Mouse (Mus musculus): Measurements from ENCODE around the gene Ankrd13d.

Gene Ankrd13d

DNA sequence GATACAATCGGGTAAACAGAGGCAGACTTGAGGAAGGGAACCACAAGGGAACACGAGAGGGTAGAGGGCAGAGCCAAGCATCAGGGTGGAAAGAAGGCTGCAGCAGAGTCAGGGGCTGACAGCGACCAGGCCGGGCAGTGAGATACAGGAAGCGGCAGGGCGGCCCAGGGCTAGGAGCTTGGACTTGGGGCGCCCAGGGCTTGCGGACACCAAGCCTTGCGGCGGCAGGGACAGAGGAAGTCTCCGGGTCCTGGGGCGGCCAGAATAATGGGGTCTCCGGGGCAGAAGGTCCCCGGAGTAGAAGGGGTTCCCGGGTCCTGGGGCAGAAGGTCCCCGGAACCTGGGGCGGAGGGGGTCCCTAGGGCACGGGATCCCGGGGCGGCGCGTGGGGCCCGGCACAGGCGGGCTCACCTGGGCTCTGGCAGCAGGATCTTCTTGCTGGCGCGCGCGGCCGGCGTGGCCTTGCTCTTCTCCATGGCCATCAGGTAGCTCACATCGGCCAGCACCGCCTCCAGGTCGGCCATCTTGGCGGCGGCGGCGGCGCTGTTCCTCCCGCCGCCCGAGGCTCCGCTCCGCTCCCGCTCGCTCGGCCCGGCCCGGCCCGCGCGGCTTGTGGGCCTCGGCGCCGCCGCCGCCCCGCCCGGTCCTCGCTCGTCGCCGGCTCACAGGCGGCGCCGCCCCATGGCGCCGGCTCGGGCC, 22.7 kb upstream of the Ankrd13d start:
- DNase-seq (ENCODE audit: low read depth, low spot score): peak; percentile 67
- H3K36me3 ChIP-seq (ENCODE audit: control insufficient read depth, insufficient read depth, low read length, poor library complexity, severe bottlenecking): peaks cover 1% of the 10 kb centered on the region; the same call in 1 of the 2 replicates
- H3K27me3 ChIP-seq (ENCODE audit: control insufficient read depth, insufficient read depth, low read length, poor library complexity, severe bottlenecking): no peaks in the 10 kb centered on the region

DNA sequence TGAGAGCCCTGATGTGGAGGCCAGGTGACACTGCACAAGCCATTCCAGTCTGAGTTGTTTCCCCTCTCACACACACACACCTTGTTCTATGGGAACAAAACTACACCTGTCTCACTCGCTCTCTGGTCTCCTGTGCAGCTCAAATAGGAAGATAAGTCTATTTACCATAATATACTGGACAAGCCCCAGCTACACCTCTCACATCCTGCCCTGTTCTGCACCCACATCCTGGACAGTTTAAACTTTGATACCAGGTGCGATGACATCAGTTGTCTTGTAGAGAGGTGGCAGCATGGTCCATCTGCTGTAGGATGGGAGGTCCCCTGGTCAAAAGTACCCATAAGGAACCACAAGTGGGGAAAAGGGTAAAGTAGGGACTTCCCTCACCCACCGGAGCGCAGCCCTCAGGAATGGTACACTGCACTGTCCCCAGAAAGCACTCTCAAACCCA, 22.0 kb upstream of the Ankrd13d start:
- no peaks in the 10 kb centered on the region for H3K27me3 ChIP-seq (ENCODE audit: control insufficient read depth, insufficient read depth, low read length, poor library complexity, severe bottlenecking)
- peak; percentile 78 for DNase-seq (ENCODE audit: low read depth, low spot score)
- peaks cover 1% of the 10 kb centered on the region; the same call in 1 of the 2 replicates for H3K36me3 ChIP-seq (ENCODE audit: control insufficient read depth, insufficient read depth, low read length, poor library complexity, severe bottlenecking)

DNA sequence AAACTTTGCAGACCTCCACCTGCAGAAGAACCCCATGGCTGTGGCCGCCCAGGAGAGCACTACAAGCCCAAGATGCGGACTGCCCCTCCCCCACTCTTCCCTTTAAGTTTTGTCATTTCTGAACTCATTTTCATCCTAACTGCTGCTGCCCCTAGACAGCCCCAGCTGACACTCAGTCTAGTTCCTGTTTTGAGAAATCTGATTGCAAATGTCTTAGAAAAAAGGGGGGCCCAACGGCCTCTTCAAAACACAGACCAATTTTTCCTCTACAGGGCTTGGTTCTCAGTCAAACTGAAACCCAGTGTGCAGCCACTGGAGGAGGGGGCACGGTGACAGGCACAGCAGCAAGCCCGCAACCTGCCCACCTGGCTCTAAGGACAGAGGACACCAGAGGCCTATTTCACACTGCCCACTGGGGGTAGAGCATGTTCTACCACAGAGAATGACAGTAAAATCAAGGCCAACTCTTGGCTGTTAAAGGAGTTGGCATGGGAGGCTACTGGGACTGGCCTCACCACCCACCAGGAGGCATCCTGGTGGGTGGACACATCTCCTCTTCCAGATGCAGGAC, 21.4 kb upstream of the Ankrd13d start:
- DNase-seq (ENCODE audit: low read depth, low spot score): peak; percentile 77
- Histone ChIP-seq H3K36me3 (ENCODE audit: control insufficient read depth, insufficient read depth, low read length, poor library complexity, severe bottlenecking) (peaks cover 1% of the 10 kb centered on the region; the same call in 1 of the 2 replicates), H3K27me3 (ENCODE audit: control insufficient read depth, insufficient read depth, low read length, poor library complexity, severe bottlenecking) (no peaks in the 10 kb centered on the region)

DNA sequence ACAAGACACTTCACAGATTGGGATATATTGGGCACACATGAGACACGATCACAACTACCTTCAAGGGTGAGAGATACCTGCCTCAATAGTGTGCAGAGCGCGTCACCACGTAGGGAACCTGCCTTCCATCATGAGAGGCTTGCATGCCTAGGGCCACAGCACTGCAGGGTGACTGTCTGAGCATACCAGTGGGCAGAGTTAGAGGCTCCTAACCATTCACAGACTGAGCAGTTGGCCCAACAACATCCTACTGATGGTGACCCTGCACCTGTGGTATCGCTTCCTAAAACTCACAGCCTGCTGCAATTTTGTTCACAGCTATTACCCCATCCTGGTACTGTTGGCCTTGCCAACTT, 20.7 kb upstream of the Ankrd13d start:
- no peaks in the 10 kb centered on the region for H3K27me3 ChIP-seq (ENCODE audit: control insufficient read depth, insufficient read depth, low read length, poor library complexity, severe bottlenecking)
- peak; percentile 67 for DNase-seq (ENCODE audit: low read depth, low spot score)
- H3K36me3 ChIP-seq (ENCODE audit: control insufficient read depth, insufficient read depth, low read length, poor library complexity, severe bottlenecking): peaks cover 1% of the 10 kb centered on the region; the same call in 1 of the 2 replicates

DNA sequence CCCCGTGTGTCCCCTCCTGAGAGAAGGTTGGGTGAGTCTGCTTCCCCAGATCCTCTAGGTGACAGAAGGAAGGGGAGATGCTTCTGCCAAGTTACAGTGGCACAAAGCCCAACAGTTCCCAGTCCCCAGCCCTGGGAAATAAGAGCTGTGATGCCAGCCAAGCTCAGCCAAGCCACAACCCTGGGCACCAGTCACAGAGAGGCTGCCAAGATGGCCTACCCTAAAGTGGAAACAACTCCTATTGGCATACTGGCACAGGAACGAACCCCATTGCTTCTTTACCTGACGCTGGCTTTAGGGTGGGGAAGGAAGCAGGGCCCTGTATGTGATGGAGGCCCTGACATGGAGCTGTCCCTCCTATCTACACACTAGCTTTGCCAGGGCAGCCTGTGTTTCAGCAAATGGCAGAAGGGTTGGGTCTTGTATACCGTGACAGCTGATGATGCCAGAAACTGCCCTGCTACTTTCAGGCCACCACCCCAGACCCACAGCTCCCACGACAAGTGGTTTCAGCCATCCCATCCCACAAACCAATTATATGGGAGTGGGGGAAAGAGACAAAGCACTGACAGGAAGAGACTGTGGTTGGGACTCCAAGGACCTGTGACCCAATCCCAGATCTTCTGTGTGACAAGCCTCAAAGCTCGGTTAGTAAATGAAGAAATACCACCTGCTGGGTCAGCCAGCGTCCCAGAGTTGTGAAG, 20.2 kb upstream of the Ankrd13d start:
- Histone ChIP-seq H3K36me3 (ENCODE audit: control insufficient read depth, insufficient read depth, low read length, poor library complexity, severe bottlenecking) (peaks cover 1% of the 10 kb centered on the region; the same call in 1 of the 2 replicates), H3K27me3 (ENCODE audit: control insufficient read depth, insufficient read depth, low read length, poor library complexity, severe bottlenecking) (no peaks in the 10 kb centered on the region)
- no peak for DNase-seq (ENCODE audit: low read depth, low spot score)

GRCm38 (mm10) chr19:4301735-4302651, 19.1 kb upstream of the Ankrd13d start:
- peak; percentile 79 for DNase-seq (ENCODE audit: low read depth, low spot score)
- peaks cover 1% of the 10 kb centered on the region; the same call in 1 of the 2 replicates for H3K36me3 ChIP-seq (ENCODE audit: control insufficient read depth, insufficient read depth, low read length, poor library complexity, severe bottlenecking)

DNA sequence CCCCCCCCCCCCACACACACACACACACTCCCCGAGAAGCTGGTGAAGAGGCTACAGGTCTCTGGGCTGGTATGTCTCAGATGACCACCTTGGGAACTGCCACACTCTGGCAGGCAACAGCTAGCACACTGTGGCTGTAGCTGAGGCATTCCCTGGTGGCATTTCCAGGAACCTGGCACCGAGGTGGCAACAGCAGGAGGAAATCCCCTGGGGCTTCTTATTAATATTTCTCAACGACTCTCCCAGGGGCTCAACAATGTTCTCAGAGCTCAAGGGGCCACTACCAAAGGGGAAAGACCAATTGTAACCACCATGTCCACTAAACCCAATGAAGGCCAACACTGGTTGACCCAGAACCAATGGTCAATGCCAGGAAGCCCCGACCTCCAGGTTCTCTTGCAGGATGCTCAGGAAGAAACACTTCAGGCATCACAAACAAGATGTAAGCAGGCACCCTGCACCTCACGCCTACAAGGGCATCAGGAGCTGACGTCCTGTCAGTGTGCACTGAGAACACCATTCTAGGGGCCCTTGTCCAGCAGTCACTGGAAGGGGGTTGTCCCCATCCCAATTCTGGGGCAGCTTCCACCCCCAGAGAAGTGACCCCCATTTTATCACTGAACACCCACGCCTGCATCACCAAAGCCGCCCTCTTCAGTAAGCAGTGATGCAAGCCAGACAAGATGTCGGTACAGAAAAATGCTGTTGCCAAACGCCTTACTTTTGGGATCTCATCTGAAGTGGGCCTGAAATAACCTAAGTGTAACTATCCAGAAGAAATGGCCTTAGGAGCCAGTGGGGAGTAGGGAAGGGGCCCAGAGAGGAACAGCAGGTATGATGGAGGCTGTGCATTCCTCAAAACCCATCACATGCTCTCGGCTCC, 18.2 kb upstream of the Ankrd13d start:
- no peak for DNase-seq (ENCODE audit: low read depth, low spot score)
- H3K36me3 ChIP-seq (ENCODE audit: control insufficient read depth, insufficient read depth, low read length, poor library complexity, severe bottlenecking): peaks cover 2% of the 10 kb centered on the region; the same call in 1 of the 2 replicates
- H3K27me3 ChIP-seq (ENCODE audit: control insufficient read depth, insufficient read depth, low read length, poor library complexity, severe bottlenecking): no peaks in the 10 kb centered on the region

More at GRCm38 (mm10) chr19:4301735-4302651, 19.1 kb upstream of the Ankrd13d start:
- no peaks in the 10 kb centered on the region for H3K27me3 ChIP-seq (ENCODE audit: control insufficient read depth, insufficient read depth, low read length, poor library complexity, severe bottlenecking)

DNA sequence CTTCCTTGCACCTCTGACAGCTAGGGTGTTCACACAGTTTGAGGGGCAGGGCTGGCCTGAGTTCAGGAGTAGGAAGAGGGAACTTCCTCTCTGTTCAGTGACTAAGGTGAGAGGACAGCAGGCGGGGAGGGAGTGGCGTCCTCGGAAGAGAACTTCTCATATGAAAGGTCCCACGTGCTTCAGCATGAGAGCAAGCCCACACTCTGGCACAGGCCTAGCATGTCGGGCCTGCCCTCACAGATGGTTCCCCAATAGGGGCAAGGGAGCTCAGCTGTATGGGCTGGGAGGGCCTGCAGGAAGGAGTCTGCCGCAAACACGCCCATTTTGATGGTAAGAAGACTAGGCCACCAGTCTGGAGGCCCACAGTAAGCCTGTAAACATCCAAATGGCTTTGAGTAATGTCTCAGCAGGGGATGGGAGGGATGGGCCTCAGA, 17.4 kb upstream of the Ankrd13d start:
- Histone ChIP-seq H3K36me3 (ENCODE audit: control insufficient read depth, insufficient read depth, low read length, poor library complexity, severe bottlenecking) (peaks cover 5% of the 10 kb centered on the region), H3K27me3 (ENCODE audit: control insufficient read depth, insufficient read depth, low read length, poor library complexity, severe bottlenecking) (no peaks in the 10 kb centered on the region)
- peak; percentile 94 for DNase-seq (ENCODE audit: low read depth, low spot score)

DNA sequence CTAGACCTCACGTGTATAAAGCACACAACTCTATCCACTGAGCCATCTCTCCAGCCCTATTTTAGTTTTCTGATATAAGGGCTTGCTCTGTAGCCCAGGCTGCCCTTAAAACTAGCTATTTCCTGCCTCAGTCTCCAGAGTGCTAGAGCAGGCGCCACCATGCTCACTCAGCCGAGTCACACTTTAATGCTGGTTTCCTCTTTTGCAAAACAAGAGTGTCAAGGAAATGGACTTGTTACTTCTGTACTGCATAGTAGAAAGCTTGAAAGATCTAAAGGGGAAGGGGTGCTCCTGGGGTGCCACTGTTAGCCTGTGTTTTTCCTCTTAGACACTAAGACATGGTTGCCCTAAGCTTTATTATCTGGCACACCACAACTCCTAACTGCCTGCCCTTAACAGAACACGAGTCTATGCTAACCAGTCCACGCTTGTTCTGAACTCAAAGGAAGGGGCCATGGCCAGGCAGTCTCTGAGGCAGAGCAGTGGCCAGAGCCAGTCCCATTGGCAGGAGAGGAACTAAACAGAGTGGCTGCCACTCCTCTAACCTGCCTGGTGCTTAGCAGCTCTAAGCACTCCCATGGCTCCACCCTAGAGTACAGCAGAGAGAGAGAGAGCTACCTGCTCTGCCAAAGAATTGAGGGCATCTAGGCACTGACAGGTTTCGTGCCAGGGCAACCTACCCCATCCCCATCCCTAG, 16.8 kb upstream of the Ankrd13d start:
- H3K36me3 ChIP-seq (ENCODE audit: control insufficient read depth, insufficient read depth, low read length, poor library complexity, severe bottlenecking): peaks cover 5% of the 10 kb centered on the region
- DNase-seq (ENCODE audit: low read depth, low spot score): peak; percentile 82
- H3K27me3 ChIP-seq (ENCODE audit: control insufficient read depth, insufficient read depth, low read length, poor library complexity, severe bottlenecking): no peaks in the 10 kb centered on the region

DNA sequence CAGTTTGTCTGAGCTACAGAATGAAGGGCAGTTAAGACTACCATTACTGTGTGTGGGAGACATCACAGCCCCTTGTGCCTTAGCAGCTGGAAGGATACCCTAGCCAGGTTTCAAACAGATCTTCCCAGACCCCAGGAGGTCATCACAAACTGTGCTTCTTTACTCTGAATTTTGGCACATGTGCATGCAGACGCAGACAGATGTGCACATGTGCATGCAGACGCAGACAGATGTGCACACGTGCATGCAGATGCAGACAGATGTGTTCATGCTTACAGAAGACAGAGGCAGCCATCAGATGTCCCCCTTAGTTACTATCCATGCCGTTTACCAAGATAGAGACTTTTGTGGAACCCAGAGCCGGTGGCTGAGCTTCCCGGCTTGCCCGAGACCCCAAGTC, 16.2 kb upstream of the Ankrd13d start:
- no peak for DNase-seq (ENCODE audit: low read depth, low spot score)
- H3K36me3 ChIP-seq (ENCODE audit: control insufficient read depth, insufficient read depth, low read length, poor library complexity, severe bottlenecking): peaks cover 5% of the 10 kb centered on the region
- H3K27me3 ChIP-seq (ENCODE audit: control insufficient read depth, insufficient read depth, low read length, poor library complexity, severe bottlenecking): no peaks in the 10 kb centered on the region

DNA sequence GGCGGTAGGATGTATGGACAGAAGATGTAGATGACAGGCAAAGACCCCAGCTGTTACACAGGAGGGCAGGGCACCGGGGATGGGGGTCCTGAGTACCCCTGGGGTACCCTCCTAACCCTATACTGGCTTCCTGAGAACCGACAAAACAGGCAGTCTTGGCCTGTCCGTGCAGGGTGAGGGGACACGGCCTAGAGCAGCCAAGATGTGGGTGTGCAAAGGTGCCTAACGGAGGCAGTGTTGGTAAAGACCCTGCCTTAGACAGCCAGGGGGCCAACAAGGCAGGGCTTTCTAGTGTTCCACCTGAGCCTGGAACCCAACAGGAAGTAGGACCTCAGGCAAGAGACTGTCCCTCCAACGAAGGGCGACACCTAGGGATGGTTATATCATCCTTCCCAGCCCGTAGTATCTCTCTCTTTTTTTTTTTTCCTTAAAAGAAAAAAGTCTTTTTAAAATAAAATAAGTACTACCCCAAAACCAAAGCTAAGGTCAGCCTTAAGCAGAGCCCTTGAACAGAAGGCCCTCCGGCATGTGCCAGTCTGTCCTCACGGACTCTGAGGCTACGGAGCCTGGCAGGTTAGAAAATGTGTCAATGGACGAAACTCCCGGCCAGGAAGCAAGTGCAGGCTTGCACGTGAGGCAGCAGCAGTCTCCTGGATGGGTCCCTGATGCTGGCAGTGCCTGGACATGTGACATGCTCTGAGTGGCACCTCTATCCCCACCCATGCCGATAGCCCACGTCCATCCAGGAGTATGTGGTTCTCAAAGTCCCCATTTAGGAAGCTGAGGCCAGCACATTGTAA, 15.6 kb upstream of the Ankrd13d start:
- Histone ChIP-seq H3K27me3 (ENCODE audit: control insufficient read depth, insufficient read depth, low read length, poor library complexity, severe bottlenecking) (no peaks in the 10 kb centered on the region), H3K36me3 (ENCODE audit: control insufficient read depth, insufficient read depth, low read length, poor library complexity, severe bottlenecking) (peaks cover 5% of the 10 kb centered on the region)
- no peak for DNase-seq (ENCODE audit: low read depth, low spot score)

DNA sequence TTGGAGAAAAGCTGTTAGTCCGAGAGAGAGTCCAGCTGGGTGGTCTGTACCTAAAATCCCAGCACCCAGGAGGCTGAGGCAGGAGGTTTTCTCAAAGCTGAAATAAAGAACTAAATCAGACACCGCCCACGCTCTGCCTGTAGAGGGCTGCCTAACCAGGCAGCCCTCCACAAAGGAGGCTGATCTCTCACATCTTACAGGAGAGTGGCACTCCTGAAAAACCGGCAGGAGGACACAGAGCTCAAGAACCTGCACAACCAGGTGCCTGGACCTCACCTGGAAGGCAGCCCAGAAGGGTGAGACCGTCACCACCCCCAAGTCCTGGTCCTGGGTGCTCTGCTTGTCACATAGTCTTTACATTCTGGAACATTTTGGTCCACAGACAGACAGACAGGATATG, 14.9 kb upstream of the Ankrd13d start:
- peaks cover 5% of the 10 kb centered on the region for H3K36me3 ChIP-seq (ENCODE audit: control insufficient read depth, insufficient read depth, low read length, poor library complexity, severe bottlenecking)
- DNase-seq (ENCODE audit: low read depth, low spot score): peak; percentile 48
- H3K27me3 ChIP-seq (ENCODE audit: control insufficient read depth, insufficient read depth, low read length, poor library complexity, severe bottlenecking): no peaks in the 10 kb centered on the region
